Mouse (Mus musculus) heart, adult 18-20 months (tissue): ENCODE results near the gene Aox2. TPM values are rescaled to one million over a fixed set of nuclear protein-coding genes. Genes with fewer than 3 reads are reported as not detected.

Source experiments
- DNase-seq, 2 experiments: peaks; one replicate each; pipeline ENCODE4 v3.0.0; 2021 to 2022; ENCODE audit warnings: mixed read lengths in 1 of 2
- long read RNA-seq, 2 experiments: library from polyadenylated mRNA; stranded (forward); transcript quantifications; one replicate each; pipeline ENCODE4 v2.0.0; 2021
- total RNA-seq, 2 experiments: library from RNA; stranded (reverse); gene quantifications; 2 replicates each; pipeline ENCODE4 v1.2.3; 2021

The Aox2 gene
- total RNA-seq = under 1 TPM in 1 of 2 experiments, not detected in 1; 0.05 TPM
- long read RNA-seq, experiment 1 = 0 reads
- long read RNA-seq, experiment 2 = 0 reads

- DNase-seq = no peak
Observed at GRCm38 (mm10) chr1:58278026-58278425, at the start of gene Aox2. Gene Aox2 (plus strand): TSS chr1:58278326.

- DNase-seq = no peak
Observed at GRCm38 (mm10) chr1:58228916-58229315, 49.2 kb upstream of the Aox2 start.

- no peak for DNase-seq
Observed at GRCm38 (mm10) chr1:58229774-58230173, 48.4 kb upstream of the Aox2 start.

DNA sequence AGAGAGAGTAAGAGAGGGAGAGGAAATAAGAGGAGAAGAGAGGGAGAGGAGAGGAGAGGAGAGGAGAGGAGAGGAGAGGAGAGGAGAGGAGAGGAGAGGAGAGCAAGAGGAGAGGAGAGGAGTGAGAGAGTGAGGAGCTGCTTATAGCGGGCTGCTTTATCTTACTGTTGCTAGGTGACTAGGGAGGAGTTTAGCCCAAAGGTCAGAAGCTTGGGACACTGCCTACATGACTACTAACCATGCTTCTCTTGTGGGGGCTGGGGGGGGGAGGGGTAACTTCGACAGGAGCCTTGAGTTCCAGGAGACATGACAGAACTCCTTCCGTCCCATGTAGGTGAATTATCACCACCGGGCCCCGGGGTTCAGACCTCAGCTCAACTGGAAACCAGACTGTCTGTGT is 47.6 kb upstream of the Aox2 start:
- no peak for DNase-seq

DNA sequence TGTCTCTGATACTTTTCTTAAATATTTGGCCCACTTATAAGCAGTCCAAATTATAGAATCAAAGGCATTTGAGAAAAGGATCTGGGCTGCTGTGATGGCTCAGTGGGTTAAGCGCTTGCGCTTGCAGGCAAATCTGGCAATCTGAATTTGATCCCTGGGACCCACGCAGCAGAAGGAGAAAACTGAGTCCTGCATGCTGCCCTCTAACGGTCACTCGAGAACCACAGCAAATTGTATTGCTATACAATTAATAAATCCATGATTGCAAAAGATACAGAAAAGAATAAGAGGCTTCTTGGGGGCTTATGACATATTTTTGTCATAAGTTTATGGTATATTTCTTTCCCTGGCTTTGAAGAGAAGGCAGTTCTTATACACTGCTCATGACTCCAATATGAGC is 42.7 kb upstream of the Aox2 start:
- no peak for DNase-seq

- DNase-seq = no peak
Observed at GRCm38 (mm10) chr1:58237527-58238299, 40.4 kb upstream of the Aox2 start.

GRCm38 (mm10) chr1:58238440-58238839 is 39.7 kb upstream of the Aox2 start:
- DNase-seq = no peak

DNA sequence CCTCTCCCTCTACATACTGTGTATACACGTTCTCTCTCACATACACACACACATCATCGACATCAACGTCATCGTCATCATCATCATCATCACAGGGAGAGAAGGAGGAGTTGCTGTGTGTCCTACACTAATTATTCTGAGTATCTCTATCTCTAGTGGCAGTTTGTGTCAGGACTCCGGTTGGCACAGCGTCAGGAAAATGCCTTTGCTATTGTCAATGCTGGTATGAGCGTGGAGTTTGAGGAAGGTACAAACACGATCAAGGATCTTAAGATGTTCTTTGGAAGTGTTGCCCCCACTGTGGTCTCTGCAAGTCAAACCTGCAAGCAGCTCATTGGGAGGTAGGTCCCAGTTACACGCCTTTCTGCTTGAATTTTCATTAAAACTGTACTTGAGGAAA is 39.2 kb upstream of the Aox2 start:
- DNase-seq = no peak

DNA sequence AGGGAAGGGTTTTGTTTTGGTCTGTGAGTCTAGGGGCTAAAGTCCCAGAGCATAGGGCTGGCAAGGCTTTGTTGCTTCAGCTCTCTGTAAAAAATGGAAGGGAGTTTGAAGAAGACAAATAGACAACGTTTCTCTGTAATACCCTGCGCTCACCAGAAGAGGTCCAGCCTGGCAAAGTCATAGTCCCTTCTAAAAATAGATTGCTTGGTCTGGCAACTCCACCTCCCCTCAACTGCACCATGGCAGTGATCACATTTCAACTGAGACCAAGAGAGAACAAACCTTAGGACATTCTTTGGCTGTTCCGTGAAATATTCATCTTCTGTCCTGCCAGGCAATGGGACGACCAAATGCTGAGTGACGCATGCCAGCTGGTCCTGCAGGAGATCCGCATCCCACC is 37.8 kb upstream of the Aox2 start:
- DNase-seq = peak; percentile 16 to 26

DNA sequence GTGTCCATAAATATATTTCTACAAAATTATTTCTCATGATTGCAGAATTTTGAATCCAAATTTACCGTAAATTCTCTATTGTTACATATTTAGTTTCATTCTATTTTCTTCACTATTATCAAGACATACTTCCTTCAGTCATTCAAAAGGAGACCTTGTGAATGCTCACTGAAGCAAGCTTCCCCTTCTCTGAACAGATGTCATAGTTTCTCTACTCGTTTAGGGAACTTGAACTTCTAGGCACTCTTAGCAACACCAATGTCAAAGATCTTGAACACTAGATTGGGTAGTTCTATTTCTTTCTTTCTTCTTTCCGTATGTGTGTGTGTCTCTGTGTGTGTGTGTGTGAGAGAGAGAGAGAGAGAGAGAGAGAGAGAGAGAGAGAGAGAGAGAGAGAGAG is 33.6 kb upstream of the Aox2 start:
- no peak for DNase-seq

GRCm38 (mm10) chr1:58248518-58248917 is 29.6 kb upstream of the Aox2 start:
- DNase-seq = no peak

GRCm38 (mm10) chr1:58253466-58253865 is 24.7 kb upstream of the Aox2 start:
- DNase-seq = no peak

DNA sequence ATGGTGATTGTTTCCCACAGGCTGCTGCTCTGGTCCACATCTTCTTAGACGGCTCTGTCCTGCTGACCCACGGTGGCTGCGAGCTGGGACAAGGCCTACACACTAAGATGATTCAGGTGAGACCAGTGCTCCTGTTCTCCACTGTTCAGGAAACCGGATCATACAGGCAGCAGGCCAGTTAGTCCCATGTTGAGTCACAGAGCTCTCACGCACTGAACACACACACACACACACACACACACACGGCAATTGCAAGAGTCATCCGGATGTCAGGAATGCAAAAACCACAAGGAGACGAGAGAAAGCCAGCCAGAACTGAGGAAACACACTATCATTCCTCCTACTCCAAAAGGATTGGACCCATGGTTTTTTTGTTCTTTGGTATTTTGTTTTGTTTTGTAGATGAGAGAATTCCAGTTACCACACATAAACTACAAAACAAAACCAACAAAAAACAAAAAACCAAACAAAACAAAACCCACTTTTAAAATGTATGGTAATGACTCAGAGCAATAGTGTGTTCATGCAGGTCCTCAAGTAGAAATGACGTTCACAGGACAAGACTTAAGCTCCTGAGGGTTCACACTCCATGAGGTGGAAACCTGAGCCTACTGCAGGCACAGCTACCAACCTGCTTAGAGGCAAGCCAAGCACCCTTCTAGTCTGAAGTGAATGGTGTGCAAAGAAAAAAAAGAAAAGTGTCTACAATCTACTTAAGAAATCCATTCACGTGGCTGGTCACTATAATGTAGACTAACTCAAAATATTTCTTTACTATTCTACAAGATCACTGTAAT is 20.7 kb upstream of the Aox2 start:
- no peak for DNase-seq

DNA sequence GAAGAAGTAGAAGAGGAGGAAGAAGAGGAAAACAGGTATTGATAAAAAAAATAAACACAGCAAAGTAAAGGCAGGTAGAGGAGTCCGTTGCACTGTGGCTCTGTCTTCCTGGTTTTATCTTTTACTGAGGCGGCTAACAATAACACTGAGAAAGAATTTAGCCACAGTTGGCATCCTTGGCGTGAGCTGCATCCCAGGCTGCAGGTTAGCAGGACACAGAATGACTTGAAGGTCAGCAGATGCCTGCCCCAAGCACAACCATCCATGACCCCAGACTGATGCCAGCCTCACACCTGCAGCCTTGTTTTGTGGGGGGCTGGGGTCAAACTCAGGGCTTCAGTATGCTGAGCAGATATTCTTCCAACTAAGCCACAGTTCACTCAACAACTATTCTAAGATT is 17.8 kb upstream of the Aox2 start:
- DNase-seq = no peak

GRCm38 (mm10) chr1:58268231-58268630 is 9.9 kb upstream of the Aox2 start:
- no peak for DNase-seq

DNA sequence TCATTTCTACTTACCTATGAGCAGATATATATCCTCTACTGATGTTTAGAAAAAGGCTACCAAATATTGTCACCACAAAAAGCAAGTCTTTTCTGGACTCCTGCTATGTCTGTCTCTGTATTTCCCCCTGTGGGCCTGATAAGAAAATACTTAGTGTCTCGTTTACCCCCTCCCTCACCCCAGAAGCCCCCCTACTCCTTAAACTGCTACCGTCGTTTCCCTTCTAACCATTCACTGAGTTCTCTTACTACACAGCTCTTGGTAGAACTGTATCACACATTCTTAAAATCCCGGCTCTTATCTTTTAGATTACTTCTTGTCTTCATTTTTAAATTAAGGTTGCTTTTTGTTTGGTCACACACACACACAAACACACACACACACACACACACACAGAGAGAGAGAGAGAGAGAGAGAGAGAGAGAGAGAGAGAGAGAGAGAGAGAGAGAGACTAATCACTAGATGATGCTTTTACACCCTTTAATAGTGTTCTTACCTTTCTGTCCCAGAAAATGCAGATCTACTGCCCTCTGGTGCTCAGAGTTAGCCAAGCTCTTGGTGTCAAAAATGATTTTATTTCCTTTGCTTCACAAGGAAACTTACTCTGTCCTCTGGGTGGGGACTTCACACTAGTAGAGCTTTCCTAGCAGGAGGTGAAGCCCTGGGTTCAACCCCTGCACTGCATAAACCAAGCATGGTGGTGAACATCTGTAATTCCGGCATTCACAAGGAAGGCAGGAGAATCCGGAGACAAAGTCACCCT is 7.1 kb upstream of the Aox2 start:
- peak in 1 of 2 experiments; percentile 44 for DNase-seq

- no peak for DNase-seq
Observed at GRCm38 (mm10) chr1:58275879-58276278, 2.2 kb upstream of the Aox2 start.

GRCm38 (mm10) chr1:58278513-58278912 is 387 bp downstream of the Aox2 start:
- no peak for DNase-seq

GRCm38 (mm10) chr1:58280381-58280780 is 2.3 kb downstream of the Aox2 start:
- DNase-seq = no peak

DNA sequence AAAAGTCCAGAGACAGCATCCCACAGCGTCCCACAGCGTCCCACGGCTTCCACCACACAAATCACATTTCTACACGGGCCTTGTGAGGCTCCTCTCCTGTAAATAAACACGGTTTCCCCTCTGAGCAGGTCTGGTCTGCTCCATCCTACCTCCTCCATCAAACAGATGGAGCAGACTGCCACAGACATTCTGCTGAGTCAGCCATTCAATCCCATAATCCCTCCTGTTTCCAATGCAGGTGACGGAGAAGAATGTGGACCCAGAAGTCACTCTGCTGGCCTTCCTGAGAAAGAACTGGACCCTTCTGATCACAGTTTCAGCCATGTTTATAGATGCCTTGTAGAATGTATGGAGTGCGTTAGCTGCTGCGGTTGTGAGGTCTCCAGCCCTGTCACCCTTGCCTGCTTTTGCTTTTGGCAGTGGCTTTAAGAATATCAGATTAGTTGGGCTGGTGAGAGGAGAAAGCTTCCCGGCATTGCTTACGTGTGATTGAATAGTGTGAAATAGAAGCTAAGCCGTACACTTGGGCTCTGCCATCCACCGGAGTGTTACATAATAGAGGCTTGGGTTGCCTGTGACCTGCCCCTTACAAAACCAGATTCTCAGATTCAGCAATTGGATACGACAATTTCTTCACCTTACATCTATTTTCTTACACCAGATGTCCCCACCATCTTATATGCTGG is 3.0 kb downstream of the Aox2 start:
- no peak for DNase-seq

DNA sequence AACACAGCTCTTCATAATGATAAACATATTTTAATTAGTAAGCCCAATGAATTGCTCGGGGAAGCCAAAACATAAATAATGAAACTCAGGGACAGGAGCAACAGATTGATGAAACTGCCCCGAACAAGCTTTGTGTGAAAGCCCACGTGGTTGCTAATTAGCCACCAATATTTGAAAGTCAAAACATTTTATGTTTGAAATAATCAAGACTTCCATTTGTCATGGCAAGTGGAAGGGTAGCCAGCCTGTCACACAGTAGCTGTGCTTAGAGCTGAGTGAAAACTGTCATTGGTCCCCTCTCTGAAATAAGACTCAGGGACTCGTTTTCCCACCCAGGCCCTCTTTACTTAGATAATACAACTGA is 3.5 kb downstream of the Aox2 start:
- no peak for DNase-seq

DNA sequence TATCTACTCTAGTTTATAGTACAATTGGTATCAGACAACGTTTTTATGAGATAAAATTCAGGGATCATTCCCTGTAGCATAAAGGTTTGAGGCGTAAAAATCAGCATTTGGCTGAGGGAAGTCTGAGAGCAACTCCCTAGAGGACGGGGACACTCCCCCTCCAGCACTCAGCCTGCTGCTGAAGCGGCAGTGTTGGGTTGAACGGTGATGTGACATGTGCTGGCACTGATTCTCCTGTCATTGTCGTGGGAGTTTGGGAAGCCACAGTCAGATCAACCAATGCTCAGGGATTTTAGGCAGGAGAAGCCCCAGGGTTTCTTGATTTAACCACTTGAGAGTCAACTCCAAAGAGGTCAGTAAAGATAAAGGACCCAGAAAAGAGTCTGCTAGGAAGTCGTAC is 6.4 kb downstream of the Aox2 start:
- no peak for DNase-seq
